Mouse (Mus musculus) gastrocnemius, adult 18-20 months (tissue): ENCODE data around the gene Yod1. TPM values are rescaled to one million over a fixed set of nuclear protein-coding genes. Genes with fewer than 3 reads are reported as not detected.
A peak's percentile ranks its signal among the peaks of the same experiment; 100 is the strongest.

Experiments
- DNase-seq: peaks from one replicate; pipeline ENCODE4 v3.0.0; 2021; ENCODE audit warnings: low spot score
- long read RNA-seq, 2 experiments: library from polyadenylated mRNA; stranded (forward); transcript quantifications; one replicate each; pipeline ENCODE4 v2.0.0; 2021
- total RNA-seq, 2 experiments: library from RNA; stranded (reverse); gene quantifications; 2 replicates each; pipeline ENCODE4 v1.2.3; 2021

Yod1 gene
- 1 to 10 TPM; 2.9 to 3.5 TPM for total RNA-seq
- long read RNA-seq, experiment 1, result 0 reads
- long read RNA-seq, experiment 2, result 0 reads

DNA sequence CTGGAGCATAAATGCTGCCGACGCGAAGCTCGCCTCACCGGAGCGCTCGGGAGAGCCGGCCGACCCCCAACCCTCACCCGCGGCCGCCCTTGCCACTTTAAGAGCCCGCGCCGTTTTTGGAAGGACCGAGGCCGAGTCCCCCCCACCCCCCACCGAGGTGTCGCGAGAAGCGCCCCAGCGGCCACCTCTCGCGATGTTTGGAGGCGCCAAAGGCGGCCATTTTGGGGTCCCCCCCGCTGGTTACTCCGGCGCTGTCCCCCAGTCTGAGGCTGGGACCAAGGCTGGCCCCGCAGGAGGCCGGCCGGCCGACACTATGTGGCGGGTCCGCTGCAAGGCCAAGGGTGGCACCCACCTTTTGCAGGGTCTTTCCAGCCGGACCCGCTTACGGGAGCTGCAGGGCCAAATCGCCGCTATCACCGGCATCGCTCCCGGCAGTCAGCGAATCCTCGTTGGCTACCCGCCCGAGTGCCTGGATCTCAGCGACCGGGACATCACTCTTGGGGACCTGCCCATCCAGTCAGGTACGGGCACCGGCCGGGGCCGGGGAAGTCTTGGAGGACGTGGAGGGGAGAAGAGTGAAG lies at the start of gene Yod1:
Gene Yod1 (plus strand): TSS at position 37 of the 581 bp plus-strand sequence.
- peak; percentile 88 for DNase-seq

DNA sequence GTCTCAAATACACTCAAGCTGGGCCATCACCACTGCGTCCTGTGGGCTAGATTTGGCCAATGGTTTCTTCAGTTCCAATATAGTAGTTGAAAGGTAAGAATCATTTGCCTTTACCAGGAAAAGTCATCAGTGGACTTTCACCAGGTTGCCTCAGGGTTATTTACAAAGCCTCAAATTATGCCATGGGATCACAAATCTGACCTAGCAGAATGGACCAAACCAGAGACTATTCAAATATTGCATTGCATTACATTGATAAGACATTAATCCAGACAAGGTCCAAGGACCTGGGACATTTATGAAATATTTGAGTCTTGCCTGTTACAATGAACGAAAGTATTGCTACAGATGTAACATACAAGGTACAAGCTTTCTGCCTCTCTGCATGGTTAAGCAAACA lies 38.6 kb upstream of the Yod1 start:
- DNase-seq, result no peak

DNA sequence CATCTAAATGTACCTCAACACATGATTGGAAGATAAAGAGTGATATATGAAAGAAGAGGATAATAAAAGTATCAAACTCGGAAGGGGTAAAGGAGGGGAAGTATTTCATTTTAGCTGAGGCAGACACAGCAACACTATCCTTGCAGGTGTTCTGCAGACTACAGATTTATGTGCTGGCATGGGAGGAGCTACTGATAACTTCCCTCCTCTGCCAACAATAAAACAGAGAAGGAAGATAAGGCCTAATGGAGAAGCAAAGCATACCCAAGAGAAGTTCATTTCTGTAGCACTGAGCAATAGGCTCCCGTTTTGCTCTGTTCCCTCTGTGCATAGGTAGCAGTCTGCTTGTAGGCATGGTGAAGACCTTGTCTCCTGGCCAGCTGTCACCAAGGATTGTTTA lies 36.1 kb upstream of the Yod1 start:
- no peak for DNase-seq

DNA sequence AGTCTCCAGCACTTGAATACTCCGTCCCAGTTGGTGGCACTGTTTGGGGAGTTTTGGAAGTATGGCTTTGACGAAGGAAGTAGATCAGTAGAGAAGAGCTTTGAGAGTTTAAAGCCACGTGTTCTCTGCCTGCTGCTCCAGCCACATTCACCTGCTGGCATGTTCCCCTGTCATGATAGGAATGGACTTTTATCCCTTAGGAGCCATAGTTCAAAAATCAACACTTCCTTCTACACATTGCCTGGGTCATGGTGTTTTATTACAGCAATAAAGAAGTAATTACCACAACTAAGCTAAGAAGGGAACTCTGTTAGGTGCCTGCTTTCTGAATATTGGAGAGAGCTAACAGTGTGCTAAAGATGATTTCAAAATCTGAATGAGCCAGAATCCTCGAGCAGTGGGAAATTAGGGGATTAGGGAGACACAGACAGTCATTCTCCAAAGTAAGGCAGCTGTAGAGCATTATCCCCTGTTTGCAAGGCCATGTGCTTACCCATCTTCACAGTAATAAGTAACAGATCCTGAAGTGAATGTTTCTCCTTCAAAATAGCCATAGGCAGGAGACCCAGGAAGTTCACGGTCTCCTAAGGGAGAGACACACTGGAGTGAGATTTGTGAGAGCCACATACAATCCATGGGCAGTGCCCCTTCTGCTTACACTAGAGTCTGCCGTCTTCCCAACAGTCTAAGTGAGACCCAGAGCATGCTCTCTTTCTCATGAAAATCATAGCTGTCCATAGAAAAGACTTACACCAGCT lies 35.3 kb upstream of the Yod1 start:
- DNase-seq, result no peak

DNA sequence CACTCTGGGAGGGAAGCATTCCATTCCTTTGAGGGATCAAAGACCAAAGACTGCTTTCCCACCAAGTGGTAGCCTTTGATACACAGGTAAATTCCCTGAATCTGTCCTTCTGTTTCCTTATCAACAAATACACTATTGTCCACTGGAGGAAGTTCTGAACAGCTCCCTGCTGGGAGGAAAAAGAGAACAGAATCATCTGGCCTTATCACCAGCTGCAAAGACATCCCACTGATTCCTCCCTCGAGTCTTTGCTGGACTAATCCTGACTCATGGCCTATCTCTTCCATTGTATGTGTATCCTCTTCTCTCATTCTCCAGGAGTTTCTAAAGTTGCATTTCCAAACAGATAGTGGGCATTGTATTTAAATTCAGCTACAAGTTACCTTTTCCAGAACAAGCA lies 33.2 kb upstream of the Yod1 start:
- no peak for DNase-seq

DNA sequence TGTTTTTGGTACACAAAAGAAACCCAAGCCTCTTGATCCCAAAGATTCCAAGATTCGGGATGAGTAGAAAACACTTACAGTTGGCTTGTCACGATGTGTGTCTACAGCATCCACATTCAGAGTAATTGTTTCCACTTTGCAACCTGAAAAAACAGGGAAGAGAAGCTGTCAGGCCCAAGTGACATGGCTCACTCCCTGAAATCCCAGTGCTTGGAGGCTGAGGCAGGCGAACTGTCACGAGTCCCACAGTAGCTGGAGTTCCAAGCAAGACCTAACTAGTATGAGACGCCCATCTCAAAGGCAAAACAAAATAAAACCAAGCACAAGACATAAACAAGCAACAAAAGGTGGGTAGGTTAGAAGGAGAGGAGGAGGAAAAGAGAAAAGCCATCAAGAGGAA lies 18.5 kb upstream of the Yod1 start:
- no peak for DNase-seq

DNA sequence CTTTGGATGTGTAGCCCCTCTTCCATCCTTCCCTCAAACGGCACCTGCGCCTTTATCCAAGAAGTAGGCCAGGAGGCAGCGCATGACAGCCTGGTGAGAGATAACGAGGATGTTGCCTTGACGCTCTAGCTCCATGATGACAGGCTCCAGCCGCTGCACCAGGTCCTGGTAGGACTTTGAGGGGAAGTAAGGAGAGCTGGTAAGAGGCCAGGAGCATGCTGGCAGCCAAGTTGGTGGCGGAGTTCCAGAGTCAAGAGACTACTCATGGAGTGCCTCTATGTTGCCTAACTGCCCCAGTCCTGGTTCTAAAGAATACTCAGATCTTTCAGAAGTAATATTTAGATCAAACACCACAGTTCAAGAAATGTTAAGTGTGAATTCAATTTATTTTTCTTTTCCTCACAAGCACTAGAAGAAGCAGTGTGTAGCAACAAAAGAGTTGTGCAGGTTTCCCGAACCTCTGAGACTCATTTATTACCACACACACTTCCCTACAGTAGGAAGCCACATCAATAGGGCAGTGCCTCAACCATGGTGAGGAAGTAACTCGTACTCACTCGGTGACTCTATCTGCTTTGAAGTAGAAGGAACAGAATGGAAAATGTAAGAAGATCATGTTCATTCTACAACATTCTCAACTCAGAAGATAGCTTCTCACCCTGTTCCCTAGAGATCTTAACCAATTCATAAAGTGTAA lies 17.0 kb upstream of the Yod1 start:
- DNase-seq, result peak; percentile 23

DNA sequence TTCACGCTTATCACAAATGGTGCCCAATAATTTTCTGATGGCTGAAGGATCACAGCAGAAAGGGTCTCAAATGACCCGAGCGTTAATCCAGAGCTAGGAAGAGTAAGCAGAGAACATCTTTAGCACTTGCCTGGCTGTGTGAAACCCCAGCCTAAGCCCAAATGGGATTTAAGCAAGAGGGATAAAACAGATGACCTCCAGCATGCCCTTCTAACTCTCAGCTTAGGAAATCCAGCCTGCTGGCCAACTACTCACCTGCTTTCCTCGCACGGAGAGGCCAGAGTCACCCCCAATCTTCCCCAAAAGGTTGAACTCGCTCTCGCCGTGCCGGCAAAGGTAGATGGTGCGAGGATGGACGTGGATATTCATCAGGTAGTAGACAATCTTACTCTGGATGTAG lies 15.2 kb upstream of the Yod1 start:
- DNase-seq, result no peak

DNA sequence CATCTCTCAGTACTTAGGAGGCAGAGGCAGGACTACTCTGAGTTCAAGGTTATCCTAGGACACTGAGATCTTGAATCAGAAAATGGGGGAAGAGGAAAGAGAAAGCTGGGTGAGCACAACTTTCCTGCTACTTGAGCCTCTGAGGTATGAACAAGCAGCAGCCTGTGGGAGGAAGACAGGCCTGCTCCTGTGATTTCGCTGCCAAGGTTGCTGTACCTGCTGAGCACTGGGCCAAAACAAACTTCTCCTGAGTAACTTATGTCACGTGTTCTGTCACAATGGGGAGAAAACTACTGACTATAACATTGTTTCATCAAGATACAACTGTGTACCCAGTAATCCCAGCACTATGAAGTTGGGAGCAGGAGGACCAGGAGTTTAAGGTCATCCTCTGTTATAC lies 13.5 kb upstream of the Yod1 start:
- no peak for DNase-seq

DNA sequence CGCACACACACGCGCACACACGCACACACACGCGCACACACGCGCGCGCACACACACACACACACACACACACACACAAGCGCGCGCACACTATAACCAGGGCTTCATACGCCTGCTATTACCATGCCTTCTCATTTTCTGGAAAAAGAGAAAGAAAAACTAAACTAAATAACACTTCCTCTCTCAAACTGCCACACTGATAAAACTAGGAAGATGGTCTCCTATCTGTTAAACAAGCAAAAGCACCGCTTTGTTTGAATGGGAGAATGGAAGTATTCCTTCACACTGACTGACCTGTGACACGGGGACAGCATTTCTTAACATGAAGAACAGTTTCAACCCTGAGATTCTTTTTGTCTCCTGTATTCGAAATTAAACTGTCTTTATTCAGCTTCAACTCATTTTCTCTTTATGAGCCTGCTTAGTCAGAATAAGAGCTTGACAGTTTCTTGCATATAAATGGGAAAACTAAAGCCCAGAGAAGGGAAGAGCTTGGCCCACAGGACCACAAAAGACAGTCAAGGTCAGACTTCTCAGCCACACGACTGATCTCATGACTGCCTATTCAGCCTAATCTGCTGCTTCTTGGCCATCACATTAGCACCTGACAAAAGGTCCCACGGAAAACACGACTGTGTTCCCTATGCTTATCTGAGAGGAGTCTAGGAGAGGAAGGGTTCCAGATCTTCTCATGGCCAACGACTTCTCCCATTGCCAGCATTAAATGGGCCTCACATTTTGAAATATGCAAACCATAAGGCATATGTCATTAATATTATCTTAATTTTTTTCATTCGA lies 6.6 kb upstream of the Yod1 start:
- DNase-seq, result no peak

DNA sequence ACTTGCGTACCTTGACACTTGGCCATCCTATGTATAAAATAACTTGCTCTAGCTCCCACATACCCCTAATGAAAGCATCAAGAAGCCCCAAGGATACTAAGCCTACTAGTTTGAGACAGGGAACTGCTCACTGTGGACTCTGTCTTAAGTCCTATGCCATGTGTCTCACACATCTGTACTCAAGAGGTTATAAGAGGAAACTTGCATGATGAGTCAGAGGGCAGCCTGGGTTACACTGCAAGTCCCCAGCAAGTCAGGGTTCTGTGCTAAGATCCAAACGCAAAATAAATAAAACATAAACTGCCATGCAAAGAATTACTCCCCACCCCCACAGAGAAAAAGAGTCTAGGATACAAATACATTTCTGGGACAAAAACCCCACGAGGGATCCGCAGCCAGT lies 3.1 kb upstream of the Yod1 start:
- no peak for DNase-seq

DNA sequence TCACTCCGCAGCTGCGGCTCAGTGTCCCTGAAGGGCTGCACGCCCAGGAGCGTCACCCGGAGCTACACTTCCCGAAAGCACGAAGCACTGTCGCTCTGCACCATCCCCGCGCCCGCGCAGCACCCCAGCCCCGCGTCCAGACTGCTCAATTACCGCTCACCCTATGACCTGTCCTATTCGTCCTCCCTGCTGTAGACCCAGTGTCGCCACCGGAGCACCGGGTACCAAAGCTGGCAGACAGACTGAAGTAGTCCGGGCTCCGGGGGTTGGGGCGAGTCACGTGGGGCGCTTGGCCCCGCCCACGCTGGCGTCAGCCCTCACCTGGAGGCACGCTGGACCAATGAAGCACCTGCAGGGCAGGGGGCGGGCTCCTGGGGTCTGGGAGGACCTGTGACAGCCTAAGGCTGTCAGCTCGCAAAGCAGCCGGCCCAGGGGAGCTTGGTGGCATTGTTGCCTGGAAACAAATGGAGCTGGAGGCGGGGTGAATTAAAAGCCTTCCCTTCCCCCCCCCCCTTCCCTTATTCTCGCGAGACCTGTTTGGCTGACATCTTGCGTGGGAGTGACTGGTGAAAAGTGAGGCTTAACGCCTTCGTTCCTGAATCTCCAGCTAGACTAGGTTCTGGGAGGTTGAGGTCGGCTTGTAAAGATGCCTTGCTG lies 1.4 kb upstream of the Yod1 start, which contains the start of gene Gm29427:
Gene Gm29427 (minus strand): TSS at position 239 of the 657 bp plus-strand sequence.
- DNase-seq, result peak; percentile 92

DNA sequence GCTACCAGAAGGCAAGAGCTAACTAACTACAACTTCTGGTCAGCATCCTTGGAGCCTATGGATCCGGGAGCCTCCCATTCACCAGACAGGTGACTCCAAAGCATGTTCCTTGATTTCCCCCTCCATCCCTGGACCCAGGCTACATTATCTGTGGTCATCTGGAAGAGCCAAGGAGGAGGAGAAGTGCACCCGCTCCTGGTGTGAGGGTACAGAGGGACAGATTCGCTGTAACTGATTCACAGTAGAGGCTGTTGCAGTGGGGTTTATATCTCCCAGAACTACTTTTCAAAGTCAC lies 962 bp upstream of the Yod1 start:
- DNase-seq, result no peak

DNA sequence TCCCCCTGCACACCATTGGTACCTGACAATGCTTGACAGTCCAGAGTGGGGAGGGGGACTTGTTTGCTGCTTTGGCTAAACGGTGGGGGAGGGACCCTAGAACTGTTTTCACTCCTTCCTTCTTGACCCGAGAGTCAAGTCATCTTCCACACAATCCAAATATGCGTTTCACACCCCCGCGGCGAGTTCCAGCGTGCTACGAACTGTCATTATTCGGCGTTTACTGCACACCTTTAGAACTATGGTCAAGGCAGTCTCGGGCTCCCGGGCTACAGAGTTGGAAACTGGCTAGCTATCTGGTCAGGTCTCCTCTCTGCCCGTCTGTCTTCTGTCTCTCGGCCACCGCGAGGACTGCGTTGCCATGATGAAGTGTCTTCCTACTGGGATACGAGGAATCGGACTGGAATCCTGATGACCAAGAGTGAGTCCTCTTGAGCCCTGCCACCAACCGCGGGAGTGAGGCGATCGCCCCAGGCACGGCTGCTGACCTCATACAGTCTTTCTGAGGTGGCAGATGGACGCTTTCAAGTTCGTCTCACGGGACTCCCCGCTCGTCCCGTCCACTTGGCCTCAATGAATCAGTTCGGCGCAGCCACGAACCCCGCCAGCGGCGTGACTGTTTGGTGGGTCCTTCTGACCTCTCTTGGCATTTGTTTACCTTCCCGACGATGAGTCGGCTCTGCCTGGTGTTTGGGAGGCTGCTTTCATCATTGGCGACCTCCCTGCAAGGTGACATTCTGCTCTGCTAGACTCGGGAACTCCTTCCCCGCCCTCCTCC lies 425 bp upstream of the Yod1 start:
- no peak for DNase-seq

DNA sequence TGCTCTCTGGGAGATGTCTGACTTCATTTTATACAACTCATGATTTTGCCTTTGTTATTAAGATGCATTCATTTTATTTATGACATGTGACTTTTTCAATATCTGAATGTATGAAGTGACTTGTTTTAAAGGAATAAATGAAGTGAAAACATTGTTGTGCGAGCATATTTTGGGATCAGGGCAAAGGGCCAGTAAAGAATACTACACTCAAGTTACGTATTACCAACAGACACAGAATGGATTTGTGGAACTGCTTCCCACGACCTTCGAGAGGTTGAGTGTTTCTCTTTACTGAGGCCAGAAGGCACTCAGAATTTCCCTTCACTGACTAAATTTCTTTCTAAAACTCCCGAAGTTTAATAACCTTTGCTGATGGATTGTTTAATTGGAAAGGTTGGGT lies 7.1 kb downstream of the Yod1 start:
- DNase-seq, result no peak

DNA sequence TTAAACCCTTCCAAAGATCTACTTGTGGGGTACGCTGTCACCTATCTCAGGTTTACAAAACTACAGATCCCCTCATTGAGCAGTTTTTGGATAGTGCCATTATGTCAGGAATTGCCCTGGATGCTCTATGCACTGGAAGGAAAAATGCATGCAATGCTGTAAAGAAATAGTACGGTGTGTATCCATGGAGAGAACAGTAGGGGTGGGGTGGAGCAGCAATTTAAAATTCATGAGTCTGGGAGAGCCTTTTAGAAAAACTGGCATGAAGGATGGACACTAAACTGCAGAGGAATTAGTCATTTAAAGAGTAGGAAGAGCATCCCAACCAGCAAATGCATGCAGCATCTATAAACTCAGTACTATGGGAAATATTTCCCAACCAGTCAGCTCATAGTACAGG lies 9.3 kb downstream of the Yod1 start:
- no peak for DNase-seq

DNA sequence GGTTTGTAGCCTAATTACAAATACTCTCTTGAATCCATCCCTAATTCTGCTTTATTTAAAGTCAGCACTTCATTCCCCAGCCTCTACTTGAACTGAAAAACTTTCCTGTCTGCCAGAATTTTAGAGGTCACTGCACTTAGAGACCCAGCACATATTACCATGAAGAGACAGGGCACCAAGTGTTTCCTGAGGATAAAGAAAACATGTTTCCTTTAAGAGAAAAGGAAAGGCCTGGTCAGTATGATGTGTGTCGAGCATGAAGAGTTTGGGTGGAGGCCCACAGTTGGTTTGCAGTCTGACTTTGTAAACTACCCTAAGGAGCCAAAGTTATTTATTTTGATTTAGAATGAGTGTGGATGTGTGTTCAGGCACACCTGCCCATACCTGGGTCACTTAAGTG lies 10.9 kb downstream of the Yod1 start:
- no peak for DNase-seq

DNA sequence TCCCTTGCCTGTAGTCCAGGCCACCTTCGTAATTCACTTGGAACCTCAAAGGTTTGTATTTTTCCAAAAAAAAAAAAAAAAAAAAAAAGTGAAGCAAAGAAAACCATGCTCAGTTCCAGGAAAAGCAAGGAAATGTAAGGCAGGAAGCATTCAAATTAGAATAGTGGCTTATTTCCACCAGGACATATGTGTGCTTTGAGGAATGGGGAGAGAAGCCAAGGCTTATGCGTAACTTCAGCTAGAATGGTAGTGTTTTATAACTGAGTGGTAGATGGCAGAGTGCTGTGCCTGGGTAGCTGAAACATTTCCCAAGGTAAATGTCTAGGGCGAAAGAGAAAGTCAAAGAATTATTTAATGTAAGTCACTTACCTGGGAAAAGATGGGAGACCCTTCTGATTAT lies 11.6 kb downstream of the Yod1 start:
- DNase-seq, result no peak

DNA sequence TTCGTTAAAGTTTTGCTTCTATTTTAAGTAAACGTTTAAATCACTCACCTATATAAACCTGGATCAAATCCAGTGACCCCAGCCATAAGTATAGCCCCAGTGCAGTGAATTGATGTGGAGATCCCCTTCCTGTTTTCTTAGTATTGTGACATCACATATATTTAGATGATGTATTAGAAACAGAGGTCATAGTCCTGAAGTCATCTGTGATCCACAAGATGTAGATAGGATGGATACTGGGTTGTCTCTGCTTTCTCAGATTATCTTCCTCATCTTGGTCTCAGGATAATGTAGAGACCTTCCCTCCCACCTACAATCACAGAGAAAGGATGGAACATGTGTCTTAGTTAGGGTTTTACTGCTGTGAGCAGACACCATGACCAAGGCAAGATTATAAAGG lies 12.0 kb downstream of the Yod1 start, which contains the start of gene Pfkfb2:
Gene Pfkfb2 (minus strand): TSS at position 101 of the 400 bp plus-strand sequence.
- no peak for DNase-seq

DNA sequence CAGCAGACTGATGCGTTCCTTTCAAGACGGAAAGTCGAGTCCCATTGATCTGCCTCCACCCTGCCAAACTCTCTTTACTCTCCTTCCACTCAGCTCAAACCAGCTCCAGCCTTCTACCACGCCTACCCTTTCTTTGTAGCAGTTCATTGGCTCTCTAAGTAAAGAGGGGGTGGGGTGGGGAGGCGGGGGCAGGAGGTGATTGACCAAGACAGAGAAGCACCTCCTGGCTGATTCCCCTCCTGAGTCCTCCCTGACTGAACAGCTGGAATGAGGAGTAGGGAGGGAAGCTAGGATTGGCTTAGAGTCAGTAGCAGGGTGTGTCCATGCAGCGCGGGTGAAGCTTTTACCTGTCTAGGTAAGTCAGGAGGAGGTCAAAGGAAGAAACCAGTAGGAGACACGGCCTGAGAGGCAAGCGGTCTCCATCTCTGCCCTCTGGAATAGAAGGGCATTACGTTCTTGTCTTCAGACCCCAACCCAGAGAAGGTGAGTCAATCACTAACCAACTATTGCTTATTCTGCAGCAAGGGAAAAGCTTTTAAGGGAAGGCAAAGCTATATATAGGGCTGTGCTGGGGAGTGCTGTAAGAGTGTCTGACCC lies 14.7 kb downstream of the Yod1 start, which contains the start of gene AA986860:
Gene AA986860 (plus strand): TSS at position 236 of the 597 bp plus-strand sequence.
- DNase-seq, result no peak
